Mouse (Mus musculus) ES-Bruce4 (cell line): ENCODE measurements at regions not wholly inside any gene's neighbourhood (a gene's known extent, or its start where the extent isn't known, plus 50 kb on each side); places are given as distances from the start of the nearest gene placed in this dataset.

Source experiments
- CTCF ChIP-seq: IDR thresholded peaks from one replicate; pipeline ENCODE4 v1.8.1; 2011; ENCODE audit warnings: low read depth, low read length
- POLR2A ChIP-seq: IDR thresholded peaks from one replicate; pipeline ENCODE4 v1.8.1; 2011; ENCODE audit warnings: low read length; ENCODE audit not compliant: insufficient read depth

DNA sequence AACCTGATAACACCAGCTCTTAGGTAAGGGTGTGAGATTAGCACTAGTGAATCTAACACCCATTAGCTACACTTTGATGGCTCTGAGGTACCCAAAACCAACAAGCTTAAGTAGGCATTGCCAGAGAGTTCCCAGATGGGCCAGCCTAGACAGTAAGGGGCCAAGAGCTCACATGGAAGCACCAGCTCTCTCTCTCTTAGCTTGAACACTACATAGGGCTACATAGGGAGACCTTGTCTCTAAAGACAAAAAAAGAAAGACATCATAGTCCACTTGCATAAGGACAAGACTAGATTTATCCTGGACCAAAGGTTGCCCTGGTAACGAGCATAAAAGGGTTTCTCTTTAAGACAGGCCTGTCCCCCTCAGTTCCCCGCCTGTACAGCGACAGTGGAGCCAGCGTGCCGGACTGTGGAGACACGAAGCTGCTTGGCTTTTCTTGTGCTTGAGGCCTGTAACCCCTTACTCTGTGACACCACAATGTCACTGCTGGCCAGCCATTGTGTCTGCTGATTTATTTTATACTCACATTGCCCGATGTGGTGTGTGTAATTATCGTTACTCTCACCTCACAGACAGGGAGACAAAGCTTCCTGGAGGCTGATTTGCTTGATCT, 62.9 kb downstream of the Zfp706 start:
- TF ChIP-seq POLR2A (no peak), CTCF (no peak)
